Mouse (Mus musculus): Measurements from ENCODE around the gene B3gnt9. TPM values are rescaled to one million over a fixed set of nuclear protein-coding genes. Genes with fewer than 3 reads are reported as not detected.
A peak's percentile ranks its signal among the peaks of the same experiment; 100 is the strongest.

Gene B3gnt9
- polyA plus RNA-seq, 1 experiment from 2014 or later, result 5.6 TPM

GRCm38 (mm10) chr8:105217926-105218522, 36.9 kb downstream of the B3gnt9 start:
- DNase-seq (ENCODE audit: low spot score), result peak; percentile 72

DNA sequence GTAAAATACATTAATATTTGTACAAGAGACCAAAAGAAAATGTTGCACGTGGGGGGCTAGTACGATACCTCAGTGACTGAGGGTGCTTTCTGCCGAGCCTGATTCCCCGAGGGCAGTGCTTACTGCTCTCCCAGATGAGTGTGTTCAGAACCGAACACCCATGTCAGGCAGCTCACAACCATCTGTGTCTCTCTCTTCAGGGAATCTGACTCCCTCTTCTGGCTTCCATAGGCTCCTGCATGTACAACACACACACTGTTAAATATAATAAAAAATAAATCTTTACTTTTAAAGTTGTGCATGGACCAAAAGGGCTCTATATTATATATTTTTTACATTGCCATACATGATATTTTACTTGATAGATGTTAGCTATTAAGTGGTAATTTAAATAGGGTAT, 40.8 kb downstream of the B3gnt9 start:
- DNase-seq (ENCODE audit: low spot score), result no peak

DNA sequence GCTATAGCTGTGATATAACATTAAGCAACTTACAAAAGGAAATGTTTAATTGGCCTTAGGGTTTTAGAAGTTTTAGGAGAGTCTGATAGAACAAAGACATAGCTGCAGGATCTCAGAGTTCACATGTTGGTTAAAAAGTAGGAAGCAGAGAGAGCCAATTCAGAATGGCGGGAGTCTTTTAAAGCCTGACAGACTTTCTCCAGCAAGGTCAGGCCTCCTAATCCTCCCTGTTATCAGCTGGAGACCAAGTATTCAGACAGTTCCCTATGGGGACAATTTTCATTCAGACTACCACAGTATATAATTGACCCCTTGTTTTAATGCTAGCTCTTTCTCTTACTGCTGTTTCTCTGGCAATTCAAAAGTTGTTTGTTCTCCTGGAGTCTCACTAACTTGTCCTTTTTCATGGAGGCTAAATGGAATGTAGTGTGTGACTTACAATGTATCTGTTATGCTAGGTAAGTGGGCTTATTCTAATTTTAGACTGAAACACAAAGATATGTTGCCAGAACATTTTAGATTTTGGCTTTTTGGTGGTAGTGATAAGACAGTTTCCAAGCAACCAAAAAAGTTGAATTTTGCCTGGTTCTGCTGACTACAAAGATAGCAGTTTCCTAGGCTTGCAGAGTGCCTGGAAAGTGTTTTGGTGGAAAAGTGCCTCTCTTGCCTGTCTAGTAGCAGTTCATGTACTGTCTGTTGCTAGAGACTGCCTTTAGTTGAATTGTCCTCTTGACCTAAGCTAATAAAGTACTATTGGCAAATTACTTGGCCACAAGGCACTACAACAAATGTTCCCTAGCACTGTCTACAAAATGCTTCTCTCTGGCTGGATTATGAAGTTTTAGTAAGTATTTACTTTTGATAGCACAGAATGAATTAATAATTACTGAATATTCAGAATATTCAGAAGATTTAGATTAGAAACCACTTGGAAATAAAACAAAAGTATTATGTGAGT, 45.5 kb downstream of the B3gnt9 start:
- no peak for DNase-seq (ENCODE audit: low spot score)

- DNase-seq (ENCODE audit: low spot score), result no peak
Observed at GRCm38 (mm10) chr8:105207675-105208273, 47.2 kb downstream of the B3gnt9 start.

DNA sequence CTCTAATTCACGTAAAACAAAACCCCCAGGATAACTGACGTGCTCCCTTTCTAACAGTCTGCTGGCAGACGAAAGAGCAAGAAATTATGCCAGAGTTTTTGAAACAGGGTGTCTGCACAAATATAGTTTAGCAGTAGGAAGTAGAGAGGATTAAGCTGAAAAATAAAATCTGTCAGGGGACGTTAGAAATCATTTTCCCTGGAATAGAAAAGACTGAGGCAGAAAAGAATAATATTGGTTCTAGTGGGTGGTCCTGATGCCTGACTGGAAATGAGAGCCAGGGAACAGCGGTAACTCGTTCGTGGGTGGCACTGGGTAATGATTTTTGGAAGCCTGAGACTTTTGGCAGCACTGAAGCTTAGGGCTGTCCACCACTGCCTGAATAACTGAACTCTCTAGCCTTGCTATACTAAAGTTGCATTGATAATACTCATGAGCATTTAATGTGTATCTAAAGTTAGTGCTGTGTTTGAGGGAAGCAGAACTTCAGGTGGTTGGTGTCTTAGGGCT, 48.1 kb downstream of the B3gnt9 start:
- DNase-seq (ENCODE audit: low spot score), result no peak

- DNase-seq (ENCODE audit: low spot score), result no peak
Observed at GRCm38 (mm10) chr8:105205748-105206147, 49.2 kb downstream of the B3gnt9 start.

Other genes with a start within 250 kb of the B3gnt9 start
- 0.07 TPM in 1 of 2 replicates, not detected in the other for gene Ces3a, start 206.6 kb downstream of the B3gnt9 start, polyA plus RNA-seq (2015; fragmentation: Nextera tagmentation; extraction: Ambion mirVana)
- gene Ces3b, start 171.4 kb downstream of the B3gnt9 start, polyA plus RNA-seq (2015; fragmentation: Nextera tagmentation; extraction: Ambion mirVana), result not detected in 2 replicates
- 0.06 and 0.14 TPM in 2 replicates for gene Ces4a, start 123.4 kb downstream of the B3gnt9 start, polyA plus RNA-seq (2015; fragmentation: Nextera tagmentation; extraction: Ambion mirVana)
- gene Cbfb, start 84.5 kb downstream of the B3gnt9 start, polyA plus RNA-seq (2015; fragmentation: Nextera tagmentation; extraction: Ambion mirVana), result 68.5 and 77.3 TPM in 2 replicates
- gene D230025D16Rik, start 30.0 kb downstream of the B3gnt9 start, polyA plus RNA-seq (2015; fragmentation: Nextera tagmentation; extraction: Ambion mirVana), result 18.1 and 18.6 TPM in 2 replicates
- 51.0 and 57.0 TPM in 2 replicates for gene Tradd, start 9.5 kb upstream of the B3gnt9 start, polyA plus RNA-seq (2015; fragmentation: Nextera tagmentation; extraction: Ambion mirVana)
- 7.6 and 8.2 TPM in 2 replicates for gene Fbxl8, start 9.5 kb upstream of the B3gnt9 start, polyA plus RNA-seq (2015; fragmentation: Nextera tagmentation; extraction: Ambion mirVana)
- gene Hsf4, start 14.6 kb upstream of the B3gnt9 start, polyA plus RNA-seq (2015; fragmentation: Nextera tagmentation; extraction: Ambion mirVana), result not detected in 2 replicates
- gene Nol3, start 21.0 kb upstream of the B3gnt9 start, polyA plus RNA-seq (2015; fragmentation: Nextera tagmentation; extraction: Ambion mirVana), result 0.42 and 0.47 TPM in 2 replicates
- gene 4931428F04Rik, start 34.7 kb upstream of the B3gnt9 start, polyA plus RNA-seq (2015; fragmentation: Nextera tagmentation; extraction: Ambion mirVana), result 3.2 and 4.2 TPM in 2 replicates
- gene Exoc3l, start 40.9 kb upstream of the B3gnt9 start, polyA plus RNA-seq (2015; fragmentation: Nextera tagmentation; extraction: Ambion mirVana), result 4.0 and 5.1 TPM in 2 replicates
- gene E2f4, start 42.5 kb upstream of the B3gnt9 start, polyA plus RNA-seq (2015; fragmentation: Nextera tagmentation; extraction: Ambion mirVana), result 81.7 and 103 TPM in 2 replicates
- 9.3 and 9.4 TPM in 2 replicates for gene Elmo3, start 50.4 kb upstream of the B3gnt9 start, polyA plus RNA-seq (2015; fragmentation: Nextera tagmentation; extraction: Ambion mirVana)
- gene Lrrc29, start 71.1 kb upstream of the B3gnt9 start, polyA plus RNA-seq (2015; fragmentation: Nextera tagmentation; extraction: Ambion mirVana), result 2.1 and 4.3 TPM in 2 replicates
- gene Tmem208, start 71.2 kb upstream of the B3gnt9 start, polyA plus RNA-seq (2015; fragmentation: Nextera tagmentation; extraction: Ambion mirVana), result 145 and 149 TPM in 2 replicates
- 0.85 and 1.1 TPM in 2 replicates for gene Fhod1, start 92.8 kb upstream of the B3gnt9 start, polyA plus RNA-seq (2015; fragmentation: Nextera tagmentation; extraction: Ambion mirVana)
- 0.48 and 0.60 TPM in 2 replicates for gene Slc9a5, start 93.7 kb upstream of the B3gnt9 start, polyA plus RNA-seq (2015; fragmentation: Nextera tagmentation; extraction: Ambion mirVana)
- 0.09 and 0.21 TPM in 2 replicates for gene Plekhg4, start 118.1 kb upstream of the B3gnt9 start, polyA plus RNA-seq (2015; fragmentation: Nextera tagmentation; extraction: Ambion mirVana)
- gene Kctd19, start 158.3 kb upstream of the B3gnt9 start, polyA plus RNA-seq (2015; fragmentation: Nextera tagmentation; extraction: Ambion mirVana), result 0.04 and 0.31 TPM in 2 replicates
- gene Lrrc36, start 158.4 kb upstream of the B3gnt9 start, polyA plus RNA-seq (2015; fragmentation: Nextera tagmentation; extraction: Ambion mirVana), result 0.28 and 0.47 TPM in 2 replicates
- gene Tppp3, start 216.4 kb upstream of the B3gnt9 start, polyA plus RNA-seq (2015; fragmentation: Nextera tagmentation; extraction: Ambion mirVana), result 31.9 and 42.4 TPM in 2 replicates
- gene Zdhhc1, start 241.7 kb upstream of the B3gnt9 start, polyA plus RNA-seq (2015; fragmentation: Nextera tagmentation; extraction: Ambion mirVana), result 5.8 and 6.9 TPM in 2 replicates

All from thymus, postnatal 0 days (tissue).